Mouse (Mus musculus) embryonic facial prominence, embryonic 14.5 days (tissue): Measurements from ENCODE around the gene Sap25. TPM values are rescaled to one million over a fixed set of nuclear protein-coding genes. Genes with fewer than 3 reads are reported as not detected.

Experiments
- ATAC-seq: fragments of 200-750 bp; cut with Nextera tagmentation; 2 replicates; pipeline ENCODE4 v1.8.0; 2017; ENCODE audit warnings: low read depth, moderate number of reproducible peaks, moderate TSS enrichment
- DNase-seq: peaks from one replicate; pipeline ENCODE4 v3.0.0-alpha.2; 2015; ENCODE audit warnings: low spot score
- H3K27ac ChIP-seq: fragments of 300-500 bp; sonication (generic); replicated peaks from 2 replicates; pipeline ENCODE4 v1.5.1; 2014; ENCODE audit warnings: low read depth, mild to moderate bottlenecking, low read length, moderate library complexity
- H3K27me3 ChIP-seq: fragments of 300-500 bp; sonication (generic); replicated peaks from 2 replicates; pipeline ENCODE4 v1.6.1; 2014; ENCODE audit warnings: low read length; ENCODE audit not compliant: control insufficient read depth, insufficient read depth
- H3K36me3 ChIP-seq: fragments of 300-500 bp; sonication (generic); 2 replicates; pipeline ENCODE4 v1.6.1; 2014; ENCODE audit warnings: low read length, mixed read lengths; ENCODE audit not compliant: control insufficient read depth, insufficient read depth
- H3K4me1 ChIP-seq: fragments of 300-500 bp; sonication (generic); 2 replicates; pipeline ENCODE4 v1.6.1; 2014; ENCODE audit warnings: antibody characterized with exemption, low read length; ENCODE audit not compliant: control insufficient read depth, insufficient read depth
- H3K4me2 ChIP-seq: fragments of 300-500 bp; sonication (generic); 2 replicates; pipeline ENCODE4 v1.6.1; 2014; ENCODE audit warnings: low read depth, mild to moderate bottlenecking, low read length, moderate library complexity, mixed read lengths
- H3K4me3 ChIP-seq: fragments of 300-500 bp; sonication (generic); 2 replicates; pipeline ENCODE4 v1.5.1; 2014; ENCODE audit warnings: low read depth, mild to moderate bottlenecking, low read length
- H3K9ac ChIP-seq: fragments of 300-500 bp; sonication (generic); 2 replicates; pipeline ENCODE4 v1.6.1; 2014; ENCODE audit warnings: low read depth, mild to moderate bottlenecking, low read length, moderate library complexity, mixed read lengths
- H3K9me3 ChIP-seq: fragments of 300-500 bp; sonication (generic); 2 replicates; pipeline ENCODE4 v1.6.1; 2016; ENCODE audit warnings: low read length; ENCODE audit not compliant: control insufficient read depth
- WGBS: fragments of 180-500 bp; shearing (Covaris S2); extraction: QIAGEN DNeasy Blood & Tissue Kit; methylation state at CpG from one replicate; pipeline ENCODE4 v1.1.7; 2014; 5-methylcytosine and 5-hydroxymethylcytosine counted together
- polyA plus RNA-seq: library from polyadenylated mRNA; unstranded; fragments of >200 nt; fragmentation: Nextera tagmentation; extraction: Ambion mirVana; gene quantifications from 2 replicates; pipeline ENCODE4 v1.2.1, GENCODE M21; 2014

Sap25 gene
- 6.3 and 7.2 TPM in 2 replicates for polyA plus RNA-seq

DNA sequence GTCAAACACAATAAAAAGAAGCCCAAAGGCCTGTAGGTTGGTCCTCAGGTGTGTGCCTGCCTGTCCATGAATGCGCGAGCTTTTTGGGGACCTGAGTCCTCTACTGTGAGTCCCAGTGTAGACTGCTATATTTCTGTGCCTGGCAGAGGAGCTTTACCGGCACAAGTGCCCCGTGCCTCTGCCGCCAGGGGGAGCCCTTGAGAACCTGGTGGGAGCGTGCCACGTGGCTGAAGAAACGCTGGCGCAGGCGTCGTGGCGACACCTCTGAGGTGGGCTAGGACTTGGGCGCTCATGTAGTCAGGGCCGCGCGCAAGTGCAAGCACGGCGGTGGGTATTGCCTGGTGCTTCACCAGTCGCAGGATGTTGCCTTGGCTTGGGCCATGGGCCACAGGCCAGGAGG, at the start of gene Sap25:
Gene Sap25, plus strand, starts transcription at position 281 of the 400 bp plus-strand sequence.
- ATAC-seq = no peak
- no peak within 1 kb of the TSS for H3K4me3 ChIP-seq
- H3K9ac ChIP-seq = no peak within 1 kb of the TSS
- H3K4me2 ChIP-seq = no peak within 1 kb of the TSS
- peaks cover 63% of the 10 kb centered on the region for H3K36me3 ChIP-seq
- WGBS = 83% methylated on average over 13 of the region's 19 CpGs
- H3K9me3 ChIP-seq = no peaks in the 10 kb centered on the region
- no peak within 1 kb of the TSS for H3K27ac ChIP-seq
- peaks cover 25% of the 10 kb centered on the region for H3K27me3 ChIP-seq
- H3K4me1 ChIP-seq = no peaks in the 10 kb centered on the region; the same call in 1 of the 2 replicates
- no peak for DNase-seq

- DNase-seq = no peak
- no peaks in the 10 kb centered on the region for H3K27me3 ChIP-seq
- H3K27ac ChIP-seq = no peak overlapping the region
- WGBS = 83% methylated on average over 7 of the region's 7 CpGs
- ATAC-seq = no peak
- no peak overlapping the region for H3K4me2 ChIP-seq
- no peak overlapping the region for H3K4me3 ChIP-seq
- H3K4me1 ChIP-seq = peaks cover 11% of the 10 kb centered on the region; the same call in 1 of the 2 replicates
- H3K36me3 ChIP-seq = peaks cover 13% of the 10 kb centered on the region; the same call in 1 of the 2 replicates
- H3K9ac ChIP-seq = no peak overlapping the region
- H3K9me3 ChIP-seq = no peaks in the 10 kb centered on the region
These were observed 45.2 kb upstream of the Sap25 start for GRCm38 (mm10) chr5:137595921-137596320.

DNA sequence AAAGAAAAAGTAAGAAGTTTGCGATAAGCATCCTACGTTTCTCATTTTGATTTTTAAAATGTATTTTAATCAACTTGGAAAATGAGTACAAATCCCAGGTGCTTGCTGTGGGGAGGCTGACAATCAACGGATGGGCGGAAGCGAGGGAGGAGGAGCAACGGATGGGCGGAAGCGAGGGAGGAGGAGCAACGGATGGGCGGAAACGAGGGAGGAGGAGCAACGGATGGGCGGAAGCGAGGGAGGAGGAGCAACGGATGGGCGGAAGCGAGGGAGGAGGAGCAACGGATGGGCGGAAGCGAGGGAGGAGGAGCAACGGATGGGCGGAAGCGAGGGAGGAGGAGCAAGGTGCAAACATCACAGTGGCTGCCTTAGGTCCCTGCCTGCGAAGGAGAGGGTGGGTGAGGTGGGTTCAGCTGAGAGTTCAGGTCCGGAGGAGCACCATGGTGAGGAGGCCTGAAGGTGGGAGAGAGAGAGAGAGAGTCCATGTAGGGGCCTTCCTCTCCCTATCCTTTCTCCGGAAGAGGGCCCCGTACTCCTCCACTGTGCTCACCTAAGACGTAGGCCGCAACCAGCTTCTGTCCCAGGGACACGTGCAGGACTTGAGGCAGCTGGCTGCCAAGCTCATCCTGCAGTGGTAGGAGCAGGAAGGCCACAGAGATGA, 44.4 kb upstream of the Sap25 start:
- Histone ChIP-seq H3K27me3 (no peaks in the 10 kb centered on the region), H3K4me1 (peaks cover 11% of the 10 kb centered on the region; the same call in 1 of the 2 replicates), H3K9me3 (no peaks in the 10 kb centered on the region), H3K4me2 (peak overlapping the region; percentile 35), H3K36me3 (peaks cover 13% of the 10 kb centered on the region; the same call in 1 of the 2 replicates), H3K9ac (no peak overlapping the region), H3K4me3 (no peak overlapping the region), H3K27ac (no peak overlapping the region)
- ATAC-seq (no peak), DNase-seq (no peak)
- 31% methylated on average over 24 of the region's 30 CpGs for WGBS

- Histone ChIP-seq H3K4me1 (peaks cover 16% of the 10 kb centered on the region; the same call in 1 of the 2 replicates), H3K9ac (no peak overlapping the region), H3K36me3 (peaks cover 13% of the 10 kb centered on the region; the same call in 1 of the 2 replicates), H3K27ac (no peak overlapping the region), H3K4me3 (no peak overlapping the region), H3K9me3 (no peaks in the 10 kb centered on the region), H3K27me3 (no peaks in the 10 kb centered on the region), H3K4me2 (no peak overlapping the region)
- 93% methylated on average over 6 of the region's 6 CpGs for WGBS
- ATAC-seq (no peak), DNase-seq (no peak)
These were observed 43.5 kb upstream of the Sap25 start for GRCm38 (mm10) chr5:137597625-137598024.

DNA sequence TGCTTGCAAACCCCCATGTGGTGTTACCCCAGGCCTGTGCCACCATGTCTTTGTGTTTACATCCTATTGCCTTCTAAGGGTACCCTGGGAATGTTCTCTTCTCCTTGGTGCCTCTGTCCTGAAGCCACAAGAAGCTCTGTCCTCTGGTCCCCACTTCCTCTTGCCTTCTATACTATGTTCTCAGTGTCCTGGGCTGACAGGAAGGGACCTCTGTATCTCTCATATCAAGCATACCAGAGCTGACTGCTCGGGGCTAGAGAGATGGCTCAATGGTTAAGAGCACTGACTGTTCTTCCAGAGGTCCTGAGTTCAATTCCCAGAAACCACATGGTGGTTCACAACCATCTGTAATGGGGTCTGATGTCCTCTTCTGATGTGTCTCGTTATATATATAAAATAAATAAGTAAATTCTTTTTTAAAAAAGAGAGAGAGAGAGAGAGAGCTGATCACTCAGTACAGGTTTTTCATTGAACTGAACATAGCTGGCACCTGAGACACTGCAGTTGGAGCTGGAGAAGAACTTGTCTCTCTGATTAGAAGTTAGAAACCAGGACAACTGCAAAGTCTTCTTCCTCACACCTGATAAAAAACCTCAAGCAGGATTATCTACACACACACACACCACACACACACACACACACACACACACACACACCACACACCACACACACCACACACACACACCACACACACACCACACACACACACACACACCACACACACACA, 42.9 kb upstream of the Sap25 start:
- DNase-seq (no peak), ATAC-seq (no peak)
- Histone ChIP-seq H3K9ac (no peak overlapping the region), H3K27ac (no peak overlapping the region), H3K4me1 (peaks cover 17% of the 10 kb centered on the region; the same call in 1 of the 2 replicates), H3K4me3 (no peak overlapping the region), H3K4me2 (no peak overlapping the region), H3K9me3 (no peaks in the 10 kb centered on the region), H3K27me3 (no peaks in the 10 kb centered on the region), H3K36me3 (peaks cover 17% of the 10 kb centered on the region; the same call in 1 of the 2 replicates)
- WGBS = 87% methylated on average over 2 of the region's 2 CpGs

- Histone ChIP-seq H3K9me3 (no peaks in the 10 kb centered on the region), H3K4me2 (peak overlapping the region; percentile 96), H3K27ac (no peak overlapping the region), H3K4me3 (peak overlapping the region; percentile 69), H3K4me1 (peaks cover 17% of the 10 kb centered on the region; the same call in 1 of the 2 replicates), H3K9ac (peak overlapping the region; percentile 85), H3K36me3 (peaks cover 24% of the 10 kb centered on the region; the same call in 1 of the 2 replicates), H3K27me3 (no peaks in the 10 kb centered on the region)
- 48% methylated on average over 9 of the region's 9 CpGs for WGBS
- ATAC-seq (no peak), DNase-seq (no peak)
These were observed 41.5 kb upstream of the Sap25 start for GRCm38 (mm10) chr5:137599600-137599999.

DNA sequence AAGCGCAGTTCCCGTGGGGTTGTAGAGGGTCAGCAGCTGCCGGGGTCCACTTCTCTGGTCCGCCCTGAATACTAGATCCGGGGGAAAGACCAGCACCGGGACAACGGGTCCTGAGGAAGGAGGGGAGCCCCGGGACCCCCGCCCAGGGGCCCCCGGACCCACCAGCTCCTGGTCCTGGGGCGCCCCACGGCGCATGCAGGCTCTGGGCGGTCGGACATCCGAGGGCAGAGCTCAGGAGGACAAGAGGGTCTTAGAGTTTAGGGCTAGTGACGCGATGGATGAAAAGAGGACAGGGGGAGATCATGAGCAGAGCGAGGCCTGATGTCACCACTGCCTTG, 40.9 kb upstream of the Sap25 start:
- DNase-seq (no peak), ATAC-seq (peak; percentile 5; the same call in 1 of the 2 replicates)
- Histone ChIP-seq H3K4me1 (peaks cover 17% of the 10 kb centered on the region; the same call in 1 of the 2 replicates), H3K27me3 (no peaks in the 10 kb centered on the region), H3K9ac (peak overlapping the region; percentile 85), H3K36me3 (peaks cover 30% of the 10 kb centered on the region; the same call in 1 of the 2 replicates), H3K4me3 (peak overlapping the region; percentile 69), H3K9me3 (no peaks in the 10 kb centered on the region), H3K4me2 (peak overlapping the region; percentile 96), H3K27ac (peak overlapping the region; percentile 61)
- WGBS = 2% methylated on average over 17 of the region's 19 CpGs

DNA sequence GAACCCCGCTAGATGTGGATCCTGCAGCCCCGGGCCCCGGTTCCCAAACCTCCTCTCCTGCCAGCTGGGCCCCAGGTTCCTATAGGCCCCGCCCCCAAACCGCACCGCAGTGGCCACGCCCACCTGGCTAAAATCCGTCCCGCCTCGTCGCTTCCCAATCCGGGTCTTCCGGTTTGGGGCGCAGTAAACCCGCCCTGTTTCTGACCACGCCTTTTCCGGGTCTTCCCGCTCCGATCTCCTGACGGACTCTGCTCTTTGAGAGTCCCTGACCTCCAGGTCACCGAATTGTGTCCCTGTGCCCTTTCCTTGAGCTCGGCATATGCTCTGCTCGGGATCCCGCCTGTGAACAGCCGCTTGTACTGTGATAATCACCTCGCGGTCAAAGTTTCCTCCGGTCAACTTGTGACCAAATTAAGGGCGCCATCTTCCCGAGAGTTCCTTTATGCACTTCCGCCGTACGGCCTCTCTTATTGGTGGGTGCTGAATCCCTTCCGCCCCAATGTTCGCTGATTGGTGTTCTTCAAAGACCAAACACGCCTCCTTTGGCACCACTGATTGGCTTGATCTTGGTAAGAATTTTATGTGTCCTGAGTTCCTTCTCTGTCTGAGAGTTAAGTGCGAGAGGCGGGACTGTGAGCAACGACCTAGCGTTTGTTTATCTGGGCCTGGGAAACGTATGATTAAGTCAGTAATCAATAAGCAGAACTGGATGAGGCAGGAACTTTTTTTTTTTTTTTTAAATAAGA, 40.3 kb upstream of the Sap25 start, which contains the start of gene Mospd3:
Gene Mospd3, minus strand, starts transcription at position 440 of the 746 bp plus-strand sequence.
- Histone ChIP-seq H3K9me3 (no peaks in the 10 kb centered on the region), H3K4me2 (peak within 1 kb of the TSS; percentile 96), H3K36me3 (peaks cover 35% of the 10 kb centered on the region; the same call in 1 of the 2 replicates), H3K27ac (peak within 1 kb of the TSS; percentile 88), H3K9ac (peak within 1 kb of the TSS; percentile 85), H3K4me3 (peak within 1 kb of the TSS; percentile 69), H3K4me1 (peaks cover 17% of the 10 kb centered on the region; the same call in 1 of the 2 replicates), H3K27me3 (no peaks in the 10 kb centered on the region)
- ATAC-seq (peak; percentile 96), DNase-seq (peak; percentile 100)
- WGBS = 0% methylated on average over 36 of the region's 41 CpGs
